Comparison of ENCODE assay signal across 11 mouse cellular contexts in genomic region chr11:74720668-74721067, GRCm38 (mm10). TPM values are rescaled to one million over a fixed set of nuclear protein-coding genes. Genes with fewer than 3 reads are reported as not detected.
DNase-seq lines count a peak whose midpoint lies in the region; ATAC-seq and TF ChIP-seq lines count a peak whose summit lies in the region.
"Had no signal": no experiment of that assay in that cellular context is flagged by ENCODE, and none has a peak within 500 bp of the region (broad histone marks: within the 10 kb centered on the region; RNA-seq: fewer than 3 reads in every experiment).

No protein-coding gene starts in this region.

- H3K4me1 ChIP-seq in intestine, postnatal 0 days (replicated peaks; ENCODE audit: control insufficient read depth, insufficient read depth, low read length): peaks cover 3% of the 10 kb centered on the region; the same call in 1 of the 2 replicates
- peaks cover 6% of the 10 kb centered on the region for H3K4me1 ChIP-seq in intestine, embryonic 16.5 days (ENCODE audit: control insufficient read depth, insufficient read depth, low read length)
- H3K4me1 ChIP-seq in MEL (ENCODE audit: control insufficient read depth in 1 of 2, insufficient read depth in 2 of 2, low read length in 2 of 2): peaks cover 14 to 22% of the 10 kb centered on the region in 2 experiments
- peaks cover 3% of the 10 kb centered on the region; the same call in 1 of the 2 replicates for H3K4me1 ChIP-seq in embryonic fibroblast, embryonic 13.5 days (ENCODE audit: control insufficient read depth, insufficient read depth, low read length)
- peaks cover 37% of the 10 kb centered on the region for H3K4me1 ChIP-seq in midbrain, embryonic 10.5 days

- no peaks in the 10 kb centered on the region for H3K36me3 ChIP-seq in intestine, postnatal 0 days (ENCODE audit: control insufficient read depth, insufficient read depth)
- no peaks in the 10 kb centered on the region for H3K36me3 ChIP-seq in intestine, embryonic 16.5 days (ENCODE audit: control insufficient read depth, insufficient read depth, low read length)
- H3K36me3 ChIP-seq in MEL (ENCODE audit: control insufficient read depth in 1 of 2, insufficient read depth in 2 of 2, low read length in 2 of 2): peaks cover 8 to 39% of the 10 kb centered on the region in 2 experiments; a peak in 3 of 4 replicates
- peaks cover 4% of the 10 kb centered on the region; the same call in 1 of the 2 replicates for H3K36me3 ChIP-seq in midbrain, embryonic 10.5 days

- TF ChIP-seq EP300 in MEL (IDR thresholded peaks at IDR 0.05; ENCODE audit: low read depth in 1 of 2, low read length in 2 of 2): no peak

- TF ChIP-seq POLR2A in MEL (IDR thresholded peaks at IDR 0.05; ENCODE audit: control insufficient read depth in 1 of 2, insufficient read depth in 1 of 2, low read depth in 1 of 2, low read length in 2 of 2, poor library complexity in 1 of 2): no peak
- TF ChIP-seq POLR2A in embryonic fibroblast, embryonic 13.5 days (IDR thresholded peaks at IDR 0.05; ENCODE audit: low read depth, low read length): no peak

- no peaks in the 10 kb centered on the region for H3K9me3 ChIP-seq in intestine, postnatal 0 days (ENCODE audit: control insufficient read depth)
- no peaks in the 10 kb centered on the region for H3K9me3 ChIP-seq in intestine, embryonic 16.5 days (ENCODE audit: control insufficient read depth, low read length)
- H3K9me3 ChIP-seq in MEL (replicated peaks; ENCODE audit: insufficient read depth, low read length): no peaks in the 10 kb centered on the region
- H3K9me3 ChIP-seq in midbrain, embryonic 10.5 days (replicated peaks): no peaks in the 10 kb centered on the region

- no peak for TF ChIP-seq RAD21 in MEL (IDR thresholded peaks at IDR 0.05; ENCODE audit: low read depth, low read length)

- H3K9ac ChIP-seq in intestine, postnatal 0 days (ENCODE audit: low read depth, low read length): no peak overlapping the region
- no peak overlapping the region for H3K9ac ChIP-seq in intestine, embryonic 16.5 days (ENCODE audit: low read depth, low read length)
- H3K9ac ChIP-seq in MEL (ENCODE audit: control insufficient read depth, low read depth, low read length, poor library complexity, severe bottlenecking): 0 out of 2 replicates have a peak overlapping the region, but pooled peaks have one; percentile 5

- H3K79me2 ChIP-seq in MEL (ENCODE audit: control insufficient read depth, insufficient read depth, low read length, poor library complexity): peaks cover 70% of the 10 kb centered on the region

- H3K4me3 ChIP-seq in intestine, postnatal 0 days (ENCODE audit: low read depth, low read length): no peak overlapping the region
- no peak overlapping the region for H3K4me3 ChIP-seq in intestine, embryonic 16.5 days (ENCODE audit: low read length)
- H3K4me3 ChIP-seq in MEL (ENCODE audit: control insufficient read depth in 1 of 2, insufficient read depth in 1 of 2, low read depth in 2 of 2, low read length in 2 of 2): no peak overlapping the region
- peak overlapping the region; percentile 6; the same call in 1 of the 2 replicates for H3K4me3 ChIP-seq in embryonic fibroblast, embryonic 13.5 days (ENCODE audit: insufficient read depth, low read length)
- H3K4me3 ChIP-seq in midbrain, embryonic 10.5 days: peak overlapping the region; percentile 14; the same call in 1 of the 2 replicates

- H3K27ac ChIP-seq in intestine, postnatal 0 days (ENCODE audit: low read depth, low read length): no peak overlapping the region
- H3K27ac ChIP-seq in intestine, embryonic 16.5 days (ENCODE audit: low read length): no peak overlapping the region
- H3K27ac ChIP-seq in MEL (ENCODE audit: control insufficient read depth, low read depth, low read length): no peak overlapping the region
- no peak overlapping the region for H3K27ac ChIP-seq in embryonic fibroblast, embryonic 13.5 days (ENCODE audit: insufficient read depth, low read length)
- no peak overlapping the region for H3K27ac ChIP-seq in midbrain, embryonic 10.5 days (replicated peaks)

- no peak for TF ChIP-seq CTCF in intestine, postnatal 0 days (IDR thresholded peaks at IDR 0.05; ENCODE audit: low read depth)
- no peak for TF ChIP-seq CTCF in MEL (IDR thresholded peaks at IDR 0.05 in 2 of 3, conservative IDR thresholded peaks at IDR 0.05 in 1 of 3; ENCODE audit: control insufficient read depth in 1 of 3, insufficient read depth in 1 of 3, low read depth in 2 of 3, low read length in 3 of 3, poor library complexity in 1 of 3, severe bottlenecking in 1 of 3)
- TF ChIP-seq CTCF in embryonic fibroblast, embryonic 13.5 days (IDR thresholded peaks at IDR 0.05; ENCODE audit: borderline replicate concordance, insufficient read depth, low read length): no peak

- no peaks in the 10 kb centered on the region for H3K27me3 ChIP-seq in intestine, postnatal 0 days (replicated peaks; ENCODE audit: control insufficient read depth, insufficient read depth, low read length)
- no peaks in the 10 kb centered on the region for H3K27me3 ChIP-seq in intestine, embryonic 16.5 days (replicated peaks; ENCODE audit: control insufficient read depth, insufficient read depth, low read length)
- no peaks in the 10 kb centered on the region for H3K27me3 ChIP-seq in MEL (ENCODE audit: control insufficient read depth in 1 of 2, insufficient read depth in 2 of 2, low read length in 2 of 2)
- H3K27me3 ChIP-seq in midbrain, embryonic 10.5 days (ENCODE audit: low read depth, poor library complexity, severe bottlenecking): no peaks in the 10 kb centered on the region

- H3K4me2 ChIP-seq in intestine, postnatal 0 days (replicated peaks; ENCODE audit: low read depth): peak overlapping the region; percentile 35; the same call in 1 of the 2 replicates
- no peak overlapping the region for H3K4me2 ChIP-seq in intestine, embryonic 16.5 days (ENCODE audit: low read depth, low read length)

- ATAC-seq in intestine, postnatal 0 days: no peak
- ATAC-seq in intestine, embryonic 16.5 days: no peak

- peak; percentile 18 for DNase-seq in MEL (ENCODE audit: low read depth, low spot score)
- no peak for DNase-seq in midbrain, embryonic 10.5 days (ENCODE audit: low spot score)
- DNase-seq in spleen, postnatal 4 days (ENCODE audit: low spot score in 2 of 2): no peak
- no peak for DNase-seq in right cerebral cortex, adult 18-20 months
- DNase-seq in thymus, adult 18-20 months: no peak
- DNase-seq: gastrocnemius, postnatal 36 days; layer of hippocampus, postnatal 36 days; lung, postnatal 10 days had no signal

- 21% methylated on average over 1 of the region's 1 CpGs for WGBS in intestine, postnatal 0 days
- 61% methylated on average over 1 of the region's 1 CpGs for WGBS in intestine, embryonic 16.5 days
- 89% methylated on average over 1 of the region's 1 CpGs for WGBS in midbrain, embryonic 10.5 days

TF ChIP-seq in MEL, 35 proteins besides CTCF, POLR2A, EP300 and RAD21:
- TF ChIP-seq MXI1 (IDR thresholded peaks at IDR 0.05; ENCODE audit: low read depth, low read length) (0 out of 2 replicates have a peak, but pooled peaks have one; percentile 1), RCOR1 (IDR thresholded peaks at IDR 0.05; ENCODE audit: low read depth, low read length) (no peak), BHLHE40 (IDR thresholded peaks at IDR 0.05; ENCODE audit: borderline replicate concordance, low read depth, low read length) (no peak)

RNA-seq across cellular contexts. Expression of gene Pafah1b1, which starts 3.8 kb away (rescaled TPM):
- polyA plus RNA-seq in intestine, postnatal 0 days (2015; fragmentation: Nextera tagmentation; extraction: Ambion mirVana): 62.1 and 68.6 TPM in 2 replicates
- polyA plus RNA-seq in intestine, embryonic 16.5 days (2015; fragmentation: Nextera tagmentation; extraction: Ambion mirVana): 33.5 and 33.8 TPM in 2 replicates
- 65.8 and 67.4 TPM in 2 replicates for total RNA-seq in MEL (2012; rRNA removed)
- 10 to 100 TPM in 1 of 2 experiments, not detected in 1; 54.5 TPM for polyA plus RNA-seq in MEL (2012; ENCODE audit: insufficient read depth in 1 of 2, insufficient read length in 2 of 2, low read depth in 1 of 2, low replicate concordance in 2 of 2, missing spikeins in 1 of 2)
- polyA plus RNA-seq in embryonic fibroblast, embryonic 13.5 days (2011; ENCODE audit: insufficient read length, low read depth, missing spikeins): 111 and 122 TPM in 2 replicates
- polyA plus RNA-seq in midbrain, embryonic 10.5 days (2016; fragmentation: Nextera tagmentation; extraction: Ambion mirVana): 53.0 and 56.1 TPM in 2 replicates

RNA-seq across cellular contexts. Expression of gene Mettl16, which starts 50.0 kb away (rescaled TPM):
- 9.6 and 11.1 TPM in 2 replicates for polyA plus RNA-seq in intestine, postnatal 0 days (2015; fragmentation: Nextera tagmentation; extraction: Ambion mirVana)
- 36.2 and 41.4 TPM in 2 replicates for polyA plus RNA-seq in intestine, embryonic 16.5 days (2015; fragmentation: Nextera tagmentation; extraction: Ambion mirVana)
- total RNA-seq in MEL (2012; rRNA removed): 110 and 116 TPM in 2 replicates
- 10 to 100 TPM in 1 of 2 experiments, not detected in 1; 76.3 TPM for polyA plus RNA-seq in MEL (2012; ENCODE audit: insufficient read depth in 1 of 2, insufficient read length in 2 of 2, low read depth in 1 of 2, low replicate concordance in 2 of 2, missing spikeins in 1 of 2)
- polyA plus RNA-seq in embryonic fibroblast, embryonic 13.5 days (2011; ENCODE audit: insufficient read length, low read depth, missing spikeins): 25.6 and 29.1 TPM in 2 replicates
- polyA plus RNA-seq in midbrain, embryonic 10.5 days (2016; fragmentation: Nextera tagmentation; extraction: Ambion mirVana): 63.3 and 71.6 TPM in 2 replicates

Comparison
In these comparisons a context has a peak if more than half of its experiments do, and no peak if none do; other contexts are left out.
1. H3K4me3 ChIP-seq: peak in embryonic fibroblast, embryonic 13.5 days (single experiment) and midbrain, embryonic 10.5 days (single experiment); none in intestine, postnatal 0 days (single experiment), intestine, embryonic 16.5 days (single experiment) and MEL (0 of 2).